ENCODE assay signal across 8 mouse cellular contexts in the genomic region with DNA sequence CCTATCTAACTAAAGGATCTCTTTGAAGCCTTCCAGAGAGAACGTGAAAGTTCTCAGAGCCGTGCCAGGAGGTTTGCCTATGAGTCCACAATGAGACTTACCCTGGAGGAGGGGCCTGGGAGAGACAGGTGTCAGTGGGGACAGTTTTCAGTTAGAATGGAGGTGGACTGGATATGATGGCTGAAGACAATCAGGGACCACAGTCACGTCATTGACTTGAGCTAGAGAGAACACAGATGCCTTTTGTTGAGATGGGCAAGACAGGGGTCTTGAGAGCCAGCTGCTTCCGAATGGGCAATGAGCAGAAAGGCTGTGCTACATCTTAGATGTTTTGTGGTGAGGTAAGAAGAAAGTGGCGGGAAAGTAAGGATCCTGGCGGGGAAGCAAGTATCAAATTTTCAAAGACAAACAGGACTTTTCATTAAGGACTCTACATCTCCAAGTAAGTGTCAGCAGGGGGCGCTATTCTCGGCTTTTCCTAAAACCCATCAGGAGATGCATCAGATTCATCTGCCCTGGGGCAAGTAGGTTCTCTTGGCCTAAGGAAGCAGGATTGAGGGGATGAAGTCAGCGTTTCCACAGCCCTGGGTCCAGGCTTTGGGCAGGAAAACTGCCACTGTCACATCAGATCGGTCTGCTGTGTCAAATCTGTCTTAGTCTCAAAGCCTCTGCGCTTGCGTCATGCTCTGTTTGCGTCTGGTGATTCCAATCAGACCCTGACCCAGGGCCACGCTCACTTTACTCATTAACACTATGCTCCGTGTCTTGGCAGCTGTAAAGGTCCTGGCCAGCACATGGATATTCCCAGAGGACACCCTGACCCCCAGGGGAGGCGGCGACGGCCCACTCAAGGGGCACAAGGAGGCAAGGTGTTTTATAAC. TPM values are rescaled to one million over a fixed set of nuclear protein-coding genes. Genes with fewer than 3 reads are reported as not detected.
DNase-seq lines count a peak whose midpoint lies in the region; ATAC-seq and TF ChIP-seq lines count a peak whose summit lies in the region.

No protein-coding gene starts in this region.

- no peak for ATAC-seq in heart, embryonic 11.5 days (replicated peaks; ENCODE audit: insufficient number of reproducible peaks, low FRiP score, low TSS enrichment)
- ATAC-seq in monocyte, adult 5-6 weeks (replicated peaks; ENCODE audit: insufficient number of reproducible peaks, low FRiP score, low TSS enrichment, poor library complexity, severe bottlenecking), result no peak

- intact Hi-C loops in heart, postnatal 14 days (cut with DNase I), result loop anchor here (5.0 kb wide), 4 partner anchors 62 to 307 kb away; partner anchors contain the start of genes Cnot6 and Mapk9

- H3K27ac ChIP-seq in heart, embryonic 11.5 days (ENCODE audit: low read depth, low read length), result peak overlapping the region; percentile 80
- H3K27ac ChIP-seq in ES-E14 (ENCODE audit: insufficient read depth, low read depth, low read length, poor library complexity, severe bottlenecking), result no peak overlapping the region
- no peak overlapping the region; the same call in 1 of the 2 replicates for H3K27ac ChIP-seq in limb, embryonic 10.5 days

- H3K4me3 ChIP-seq in heart, embryonic 11.5 days (ENCODE audit: low read depth, low read length), result no peak overlapping the region
- no peak overlapping the region for H3K4me3 ChIP-seq in ES-E14 (ENCODE audit: insufficient read depth in 1 of 2, low read depth in 1 of 2, low read length in 2 of 2, poor library complexity in 1 of 2, severe bottlenecking in 1 of 2)
- no peak overlapping the region for H3K4me3 ChIP-seq in limb, embryonic 10.5 days

- 50% methylated on average over 18 of the region's 18 CpGs for WGBS in heart, embryonic 11.5 days (ENCODE audit: insufficient replicate concordance)
- 58% methylated on average over 18 of the region's 18 CpGs for WGBS in limb, embryonic 10.5 days

- peaks cover 13% of the 10 kb centered on the region for H3K4me1 ChIP-seq in heart, embryonic 11.5 days (ENCODE audit: control insufficient read depth, insufficient read depth, low read length)
- H3K4me1 ChIP-seq in ES-E14 (ENCODE audit: control insufficient read depth in 2 of 2, insufficient read depth in 2 of 2, low read length in 2 of 2, poor library complexity in 1 of 2), result peaks cover 2 to 19% of the 10 kb centered on the region in 2 experiments; a peak in 2 of 4 replicates
- peaks cover 17% of the 10 kb centered on the region for H3K4me1 ChIP-seq in limb, embryonic 10.5 days

- peak overlapping the region; percentile 52 for H3K9ac ChIP-seq in heart, embryonic 11.5 days (ENCODE audit: low read depth, low read length)
- peak overlapping the region; percentile 55; the same call in 1 of the 2 replicates for H3K9ac ChIP-seq in ES-E14 (ENCODE audit: insufficient read depth, low read depth, low read length, poor library complexity, severe bottlenecking)

- no peak for DNase-seq in heart, postnatal 14 days
- DNase-seq in ES-E14 (ENCODE audit: low read depth, low spot score), result peak; percentile 95
- DNase-seq in embryo, embryonic 11.5 days (ENCODE audit: low read depth, low spot score), result peak; percentile 30
- peak; percentile 58 for DNase-seq in limb, embryonic 10.5 days (ENCODE audit: low spot score)
- DNase-seq in splenic B cell, adult 2 months (ENCODE audit: low read depth, low spot score), result peak; percentile 55
- no peak for DNase-seq in urinary bladder, adult 18-20 months (ENCODE audit: low spot score in 2 of 2)

- peak overlapping the region; percentile 41; the same call in 1 of the 2 replicates for H3K4me2 ChIP-seq in heart, embryonic 11.5 days

- H3K27me3 ChIP-seq in heart, embryonic 11.5 days (ENCODE audit: control insufficient read depth, insufficient read depth, low read length), result no peaks in the 10 kb centered on the region
- H3K27me3 ChIP-seq in limb, embryonic 10.5 days (ENCODE audit: low read depth, poor library complexity, severe bottlenecking), result no peaks in the 10 kb centered on the region
- H3K27me3 ChIP-seq in splenic B cell, adult 2 months (ENCODE audit: control insufficient read depth, insufficient read depth, low read length, poor library complexity, severe bottlenecking), result no peaks in the 10 kb centered on the region

- in situ Hi-C loops in ES-E14 (cut with MboI; ENCODE audit: low sequenced_read_pairs in 2 of 2, unreplicated experiment in 2 of 2), result no loop called here

- H3K36me3 ChIP-seq in heart, embryonic 11.5 days (ENCODE audit: control insufficient read depth, insufficient read depth, low read length), result no peaks in the 10 kb centered on the region
- H3K36me3 ChIP-seq in ES-E14 (ENCODE audit: control insufficient read depth, insufficient read depth, low read length, poor library complexity, severe bottlenecking), result no peaks in the 10 kb centered on the region
- no peaks in the 10 kb centered on the region for H3K36me3 ChIP-seq in limb, embryonic 10.5 days
- no peaks in the 10 kb centered on the region for H3K36me3 ChIP-seq in splenic B cell, adult 2 months (ENCODE audit: control insufficient read depth, insufficient read depth, low read length, poor library complexity, severe bottlenecking)

- no peaks in the 10 kb centered on the region for H3K9me3 ChIP-seq in heart, embryonic 11.5 days (replicated peaks; ENCODE audit: control insufficient read depth, low read length)
- no peaks in the 10 kb centered on the region for H3K9me3 ChIP-seq in ES-E14 (ENCODE audit: control insufficient read depth, insufficient read depth, low read depth, low read length)
- no peaks in the 10 kb centered on the region for H3K9me3 ChIP-seq in limb, embryonic 10.5 days (replicated peaks)

TF ChIP-seq in ES-E14, 5 proteins besides CTCF, POLR2A, EP300 and RAD21:
- TF ChIP-seq ZC3H11A (IDR thresholded peaks at IDR 0.05; ENCODE audit: borderline replicate concordance, low read depth, low read length), result no peak
- TF ChIP-seq CHD2 (IDR thresholded peaks at IDR 0.05; ENCODE audit: low read depth, low read length), result no peak
- no peak for TF ChIP-seq MAFK (IDR thresholded peaks at IDR 0.05; ENCODE audit: insufficient read depth, low read depth, low read length)
- no peak for TF ChIP-seq ZNF384 (IDR thresholded peaks at IDR 0.05; ENCODE audit: low read depth, low read length)
- TF ChIP-seq HCFC1 (IDR thresholded peaks at IDR 0.05; ENCODE audit: borderline replicate concordance, insufficient read depth, low read length), result no peak

RNA-seq across cellular contexts. Expression of gene Scgb3a1, which starts 13.1 kb away (rescaled TPM):
- polyA plus RNA-seq in heart, embryonic 11.5 days (2014; fragmentation: Nextera tagmentation; extraction: Ambion mirVana), result 0.86 and 1.1 TPM in 2 replicates
- total RNA-seq in heart, postnatal 14 days (2021), result 10 to 100 TPM in 1 of 2 experiments, not detected in 1; 58.2 TPM
- 1.4 and 1.6 TPM in 2 replicates for total RNA-seq in ES-E14 (2012; rRNA removed)
- polyA plus RNA-seq in limb, embryonic 10.5 days (2016; fragmentation: Nextera tagmentation; extraction: Ambion mirVana), result not detected in 2 replicates
- not detected in 3 replicates for total RNA-seq in monocyte, adult 5-6 weeks (2017)

RNA-seq across cellular contexts. Expression of gene Flt4, which starts 41.3 kb away (rescaled TPM):
- polyA plus RNA-seq in heart, embryonic 11.5 days (2014; fragmentation: Nextera tagmentation; extraction: Ambion mirVana), result 6.3 and 7.6 TPM in 2 replicates
- total RNA-seq in heart, postnatal 14 days (2021), result 10 to 100 TPM; 11.1 to 11.6 TPM
- 4.3 and 6.7 TPM in 2 replicates for total RNA-seq in ES-E14 (2012; rRNA removed)
- 6.4 and 6.6 TPM in 2 replicates for polyA plus RNA-seq in limb, embryonic 10.5 days (2016; fragmentation: Nextera tagmentation; extraction: Ambion mirVana)
- total RNA-seq in monocyte, adult 5-6 weeks (2017), result 0.48 TPM in 1 of 3 replicates, not detected in the others

Comparison
In these comparisons a context has a peak if more than half of its experiments do, and no peak if none do; other contexts are left out.
1. DNase-seq: peak in ES-E14 (single experiment), embryo, embryonic 11.5 days (single experiment), limb, embryonic 10.5 days (single experiment) and splenic B cell, adult 2 months (single experiment); none in heart, postnatal 14 days (0 of 2) and urinary bladder, adult 18-20 months (0 of 2).